In the genomic region with DNA sequence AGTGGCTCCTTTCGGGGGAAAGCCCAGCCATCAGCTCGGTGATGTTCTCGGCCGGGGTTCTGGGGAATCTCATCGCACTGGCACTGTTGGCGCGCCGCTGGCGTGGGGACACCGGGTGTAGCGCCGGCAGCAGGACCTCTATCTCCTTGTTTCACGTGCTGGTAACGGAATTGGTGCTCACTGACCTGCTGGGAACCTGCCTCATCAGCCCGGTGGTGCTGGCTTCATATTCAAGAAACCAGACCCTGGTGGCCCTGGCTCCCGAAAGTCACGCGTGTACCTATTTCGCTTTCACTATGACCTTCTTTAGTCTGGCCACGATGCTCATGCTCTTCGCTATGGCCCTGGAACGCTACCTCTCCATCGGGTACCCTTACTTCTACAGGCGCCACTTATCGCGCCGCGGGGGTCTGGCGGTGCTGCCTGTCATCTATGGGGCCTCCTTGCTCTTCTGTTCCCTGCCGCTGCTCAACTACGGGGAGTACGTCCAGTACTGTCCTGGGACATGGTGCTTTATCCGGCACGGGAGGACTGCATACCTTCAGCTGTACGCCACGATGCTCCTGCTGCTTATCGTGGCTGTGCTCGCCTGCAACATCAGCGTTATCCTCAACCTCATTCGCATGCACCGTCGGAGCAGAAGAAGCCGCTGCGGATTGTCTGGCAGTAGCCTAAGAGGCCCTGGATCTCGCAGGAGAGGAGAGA, we compare ENCODE assay signal across 9 mouse cellular contexts. TPM values are rescaled to one million over a fixed set of nuclear protein-coding genes. Genes with fewer than 3 reads are reported as not detected.
DNase-seq lines count a peak whose midpoint lies in the region; ATAC-seq and TF ChIP-seq lines count a peak whose summit lies in the region.
"Had no signal": no experiment of that assay in that cellular context is flagged by ENCODE, and none has a peak within 500 bp of the region (broad histone marks: within the 10 kb centered on the region; RNA-seq: fewer than 3 reads in every experiment).

No protein-coding gene starts in this region.

- peak overlapping the region; percentile 44 for H3K9ac ChIP-seq in forebrain, postnatal 0 days
- H3K9ac ChIP-seq in midbrain, embryonic 16.5 days (ENCODE audit: low read depth, low read length), result peak overlapping the region; percentile 57

- H3K4me1 ChIP-seq in cerebellum, adult 2 months (ENCODE audit: control insufficient read depth, insufficient read depth, low read length), result peaks cover 7% of the 10 kb centered on the region; the same call in 1 of the 2 replicates
- H3K4me1 ChIP-seq in forebrain, postnatal 0 days (ENCODE audit: insufficient read depth), result peaks cover 7% of the 10 kb centered on the region
- peaks cover 7% of the 10 kb centered on the region for H3K4me1 ChIP-seq in midbrain, embryonic 16.5 days (ENCODE audit: control insufficient read depth, insufficient read depth, low read length)

- peak; percentile 61 for ATAC-seq in forebrain, postnatal 0 days
- peak; percentile 71 for ATAC-seq in midbrain, embryonic 16.5 days

- DNase-seq in cerebellum, adult 2 months, result no peak
- DNase-seq in cerebellum, adult 18-20 months, result no peak
- DNase-seq in ovary, postnatal 36 days (ENCODE audit: low spot score), result peak; percentile 19
- no peak for DNase-seq in ovary, postnatal 14 days (ENCODE audit: low spot score)
- peak; percentile 40 for DNase-seq in forebrain, postnatal 0 days
- DNase-seq in kidney, postnatal 14 days, result peak; percentile 2
- DNase-seq in urinary bladder, postnatal 4 days (ENCODE audit: low spot score in 2 of 2), result no peak

- no peak overlapping the region for H3K27ac ChIP-seq in cerebellum, adult 2 months (ENCODE audit: insufficient read depth, low read length)
- H3K27ac ChIP-seq in forebrain, postnatal 0 days (ENCODE audit: low read depth, low read length), result no peak overlapping the region
- no peak overlapping the region for H3K27ac ChIP-seq in midbrain, embryonic 16.5 days (ENCODE audit: low read length)

- peak overlapping the region; percentile 68 for H3K4me2 ChIP-seq in forebrain, postnatal 0 days (ENCODE audit: low read depth)
- H3K4me2 ChIP-seq in midbrain, embryonic 16.5 days (ENCODE audit: low read length), result peak overlapping the region; percentile 81

- peak overlapping the region; percentile 36 for H3K4me3 ChIP-seq in cerebellum, adult 2 months (replicated peaks; ENCODE audit: insufficient read depth, low read depth, low read length)
- peak overlapping the region; percentile 40 for H3K4me3 ChIP-seq in forebrain, postnatal 0 days (ENCODE audit: low read depth, low read length)
- H3K4me3 ChIP-seq in midbrain, embryonic 16.5 days (ENCODE audit: low read depth, low read length), result peak overlapping the region; percentile 54

- no peaks in the 10 kb centered on the region for H3K36me3 ChIP-seq in forebrain, postnatal 0 days (ENCODE audit: insufficient read depth)
- H3K36me3 ChIP-seq in midbrain, embryonic 16.5 days (ENCODE audit: control insufficient read depth, insufficient read depth, low read length), result no peaks in the 10 kb centered on the region

- TF ChIP-seq CTCF in cerebellum, adult 2 months (IDR thresholded peaks at IDR 0.05; ENCODE audit: borderline replicate concordance, insufficient read depth, low read depth, low read length), result no peak
- no peak for TF ChIP-seq CTCF in forebrain, postnatal 0 days (IDR thresholded peaks at IDR 0.05; ENCODE audit: low read depth)

- no peaks in the 10 kb centered on the region for H3K9me3 ChIP-seq in forebrain, postnatal 0 days (ENCODE audit: low read length)
- H3K9me3 ChIP-seq in midbrain, embryonic 16.5 days (replicated peaks; ENCODE audit: control insufficient read depth, low read length, poor library complexity, severe bottlenecking), result no peaks in the 10 kb centered on the region

- no peaks in the 10 kb centered on the region for H3K27me3 ChIP-seq in cerebellum, adult 2 months (ENCODE audit: control insufficient read depth, insufficient read depth, low read length)
- peaks cover 11% of the 10 kb centered on the region for H3K27me3 ChIP-seq in forebrain, postnatal 0 days (ENCODE audit: insufficient read depth, low read length)
- peaks cover 7% of the 10 kb centered on the region for H3K27me3 ChIP-seq in midbrain, embryonic 16.5 days (ENCODE audit: control insufficient read depth, insufficient read depth, low read depth, low read length)

- WGBS in cerebellum, adult 2 months, result 2% methylated on average over 45 of the region's 45 CpGs
- 2% methylated on average over 45 of the region's 45 CpGs for WGBS in forebrain, postnatal 0 days
- WGBS in midbrain, embryonic 16.5 days, result 1% methylated on average over 45 of the region's 45 CpGs

- no peak for TF ChIP-seq POLR2A in cerebellum, adult 2 months (IDR thresholded peaks at IDR 0.05; ENCODE audit: borderline replicate concordance, insufficient read depth, low read length)

RNA-seq across cellular contexts. Expression of gene Ptger2, which starts 1.2 kb away (rescaled TPM):
- 0.32 and 0.33 TPM in 2 replicates for polyA plus RNA-seq in cerebellum, adult 2 months (2012; rRNA removed)
- 0.38 and 1.2 TPM in 2 replicates for total RNA-seq in forebrain, postnatal 0 days (2014; rRNA removed)
- 0.26 and 0.46 TPM in 2 replicates for polyA plus RNA-seq in forebrain, postnatal 0 days (2015; fragmentation: Nextera tagmentation; extraction: Ambion mirVana)
- 0.87 and 1.3 TPM in 2 replicates for polyA plus RNA-seq in midbrain, embryonic 16.5 days (2015; fragmentation: Nextera tagmentation; extraction: Ambion mirVana)
- polyA plus RNA-seq: C2C12 had no signal

Comparison
In these comparisons a context has a peak if more than half of its experiments do, and no peak if none do; other contexts are left out.
1. DNase-seq: peak in ovary, postnatal 36 days (single experiment), forebrain, postnatal 0 days (single experiment) and kidney, postnatal 14 days (single experiment); none in cerebellum, adult 2 months (0 of 2), cerebellum, adult 18-20 months (0 of 2), ovary, postnatal 14 days (single experiment) and urinary bladder, postnatal 4 days (0 of 2).
2. Peak in every context shown above with its lines, with median percentiles within 50 percentile points of each other: H3K4me3 ChIP-seq.